Mouse (Mus musculus): Measurements from ENCODE around the gene Gm38393.

GRCm38 (mm10) chr7:59978646-59979045 lies 26.2 kb downstream of the Gm38393 start:
- TF ChIP-seq CTCF (IDR thresholded peaks at IDR 0.05; ENCODE audit: insufficient read depth, low read length) (no peak), POLR2A (IDR thresholded peaks at IDR 0.05; ENCODE audit: borderline replicate concordance, extremely low read depth, low read depth, low read length) (no peak)
